Mouse (Mus musculus): ENCODE measurements around the gene Tnfsf13.
"Not testable (repeated sequence)": the region's sequence is repeated elsewhere in the genome, so short reads cannot be mapped to it uniquely, and the experiment has no call there.

Tnfsf13 gene

GRCm38 (mm10) chr11:69704613-69705010 lies 19.0 kb upstream of the Tnfsf13 start:
- no peak for DNase-seq (ENCODE audit: low read depth in 1 of 2, low spot score in 2 of 2)

- DNase-seq (ENCODE audit: low read depth in 1 of 2, low spot score in 2 of 2), result no peak
These were observed 18.4 kb upstream of the Tnfsf13 start for GRCm38 (mm10) chr11:69703814-69704612.

GRCm38 (mm10) chr11:69703381-69703780 lies 17.8 kb upstream of the Tnfsf13 start:
- not testable (repeated sequence) for DNase-seq (ENCODE audit: low read depth in 1 of 2, low spot score in 2 of 2)

GRCm38 (mm10) chr11:69702886-69703285 lies 17.3 kb upstream of the Tnfsf13 start:
- DNase-seq (ENCODE audit: low read depth in 1 of 2, low spot score in 2 of 2), result not testable (repeated sequence)

GRCm38 (mm10) chr11:69699595-69699994 lies 14.0 kb upstream of the Tnfsf13 start:
- no peak for DNase-seq (ENCODE audit: low read depth in 1 of 2, low spot score in 2 of 2)

GRCm38 (mm10) chr11:69698574-69698973 lies 13.0 kb upstream of the Tnfsf13 start:
- no peak for DNase-seq (ENCODE audit: low read depth in 1 of 2, low spot score in 2 of 2)

GRCm38 (mm10) chr11:69697396-69697795 lies 11.8 kb upstream of the Tnfsf13 start:
- DNase-seq (ENCODE audit: low read depth in 1 of 2, low spot score in 2 of 2), result no peak

- DNase-seq (ENCODE audit: low read depth in 1 of 2, low spot score in 2 of 2), result peak; percentile 66 to 73
These were observed 10.0 kb upstream of the Tnfsf13 start, which contains the start of the genes Tnfsf12 and Tnfsfm13 for GRCm38 (mm10) chr11:69695361-69696181. Tnfsf12 (minus strand) TSS chr11:69695849. Tnfsfm13 (minus strand) TSS chr11:69696098.

- DNase-seq (ENCODE audit: low read depth in 1 of 2, low spot score in 2 of 2), result no peak
These were observed 9.4 kb upstream of the Tnfsf13 start for GRCm38 (mm10) chr11:69695046-69695360.

- no peak for DNase-seq (ENCODE audit: low read depth in 1 of 2, low spot score in 2 of 2)
These were observed 7.9 kb upstream of the Tnfsf13 start for GRCm38 (mm10) chr11:69693421-69693965.

GRCm38 (mm10) chr11:69692863-69693262 lies 7.3 kb upstream of the Tnfsf13 start:
- DNase-seq (ENCODE audit: low read depth in 1 of 2, low spot score in 2 of 2), result no peak

- DNase-seq (ENCODE audit: low read depth in 1 of 2, low spot score in 2 of 2), result peak; percentile 65 to 71
These were observed 6.7 kb upstream of the Tnfsf13 start for GRCm38 (mm10) chr11:69692196-69692811.

GRCm38 (mm10) chr11:69689891-69690290 lies 4.3 kb upstream of the Tnfsf13 start:
- no peak for DNase-seq (ENCODE audit: low read depth in 1 of 2, low spot score in 2 of 2)

GRCm38 (mm10) chr11:69687061-69687460 lies 1.5 kb upstream of the Tnfsf13 start:
- no peak for DNase-seq (ENCODE audit: low read depth in 1 of 2, low spot score in 2 of 2)

GRCm38 (mm10) chr11:69686377-69686776 lies 793 bp upstream of the Tnfsf13 start:
- DNase-seq (ENCODE audit: low read depth in 1 of 2, low spot score in 2 of 2), result no peak

GRCm38 (mm10) chr11:69684936-69685335 lies 648 bp downstream of the Tnfsf13 start:
- no peak for DNase-seq (ENCODE audit: low read depth in 1 of 2, low spot score in 2 of 2)

- DNase-seq (ENCODE audit: low read depth in 1 of 2, low spot score in 2 of 2), result no peak
These were observed 1.3 kb downstream of the Tnfsf13 start for GRCm38 (mm10) chr11:69684128-69684745.

GRCm38 (mm10) chr11:69683576-69683975 lies 2.0 kb downstream of the Tnfsf13 start:
- no peak for DNase-seq (ENCODE audit: low read depth in 1 of 2, low spot score in 2 of 2)

- peak; percentile 77 to 79 for DNase-seq (ENCODE audit: low read depth in 1 of 2, low spot score in 2 of 2)
These were observed 2.6 kb downstream of the Tnfsf13 start for GRCm38 (mm10) chr11:69682840-69683533.

GRCm38 (mm10) chr11:69682209-69682839 lies 3.3 kb downstream of the Tnfsf13 start:
- DNase-seq (ENCODE audit: low read depth in 1 of 2, low spot score in 2 of 2), result no peak

All from monocyte, adult 2 months (primary cell).